Mouse (Mus musculus): ENCODE measurements around the gene Lifr.

DNA sequence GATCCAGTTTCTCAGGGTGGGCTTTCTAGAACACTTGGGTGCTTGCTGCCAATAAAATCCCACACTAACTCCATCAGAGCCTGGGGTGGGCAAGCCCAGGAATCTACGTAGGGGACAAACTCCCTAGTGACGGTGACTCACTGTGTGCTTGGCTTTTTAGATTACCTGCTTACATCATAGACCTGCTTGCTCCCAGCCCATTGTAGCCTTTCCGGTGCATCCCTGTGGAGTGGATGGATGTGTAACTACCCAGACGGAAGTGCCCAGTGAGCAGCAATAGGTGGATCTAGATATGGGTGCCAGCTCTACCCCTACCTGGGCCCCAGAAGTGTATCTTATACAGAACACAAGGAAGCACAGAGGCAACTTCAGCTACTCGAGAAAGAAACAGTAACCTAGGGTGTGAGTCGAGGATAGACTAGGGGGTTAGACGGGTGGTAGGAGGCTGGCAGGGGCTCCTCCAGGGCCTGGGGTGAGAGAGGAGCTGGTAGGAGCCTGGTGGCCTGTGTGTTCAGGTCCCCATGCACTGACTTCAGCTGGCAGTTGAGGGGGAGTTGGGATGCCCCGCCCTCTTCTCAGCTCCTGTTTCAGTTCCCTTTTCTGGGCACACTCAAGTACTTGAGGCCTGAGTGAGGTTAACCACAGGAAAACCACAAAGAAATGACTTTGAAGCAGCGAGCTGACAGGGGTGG, 126.3 kb downstream of the Lifr start:
- TF ChIP-seq CTCF (IDR thresholded peaks at IDR 0.05; ENCODE audit: low read depth, low read length), result no peak
- no peak for TF ChIP-seq POLR2A (IDR thresholded peaks at IDR 0.05; ENCODE audit: extremely low read depth, insufficient read depth, low read length)
